Comparison of ENCODE assay signal across 23 mouse cellular contexts in the genomic region with DNA sequence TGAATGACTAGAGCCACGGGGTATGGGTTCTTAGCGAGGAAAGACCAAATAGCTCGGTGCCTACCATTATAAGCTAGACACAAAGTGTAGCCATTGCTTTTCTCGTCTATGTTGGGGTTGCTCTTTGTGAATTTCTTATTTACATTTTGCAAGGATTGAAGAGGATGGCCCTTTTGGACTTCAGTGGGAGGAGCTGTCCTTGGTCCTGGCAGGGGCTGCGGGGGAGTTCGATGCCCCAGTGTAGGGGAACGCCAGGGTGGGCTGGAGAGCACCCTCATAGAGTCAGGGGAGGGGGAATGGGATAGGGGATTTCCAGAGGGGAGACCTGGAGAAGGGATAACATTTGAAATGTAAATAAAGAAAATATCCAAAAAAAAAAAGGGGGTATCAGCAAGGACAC.
DNase-seq lines count a peak whose midpoint lies in the region; ATAC-seq and TF ChIP-seq lines count a peak whose summit lies in the region.
"Had no signal": no experiment of that assay in that cellular context is flagged by ENCODE, and none has a peak within 500 bp of the region (broad histone marks: within the 10 kb centered on the region; RNA-seq: fewer than 3 reads in every experiment).

No protein-coding gene starts in this region.

- no peak overlapping the region for H3K9ac ChIP-seq in liver, postnatal 0 days (replicated peaks)
- H3K9ac ChIP-seq in MEL (ENCODE audit: control insufficient read depth, low read depth, low read length, poor library complexity, severe bottlenecking) = no peak overlapping the region
- no peak overlapping the region for H3K9ac ChIP-seq in embryonic facial prominence, embryonic 11.5 days (replicated peaks; ENCODE audit: low read length)
- H3K9ac ChIP-seq: forebrain, embryonic 13.5 days; heart, embryonic 15.5 days; limb, embryonic 15.5 days; neural tube, embryonic 12.5 days had no signal

- TF ChIP-seq EP300 in liver, postnatal 0 days (IDR thresholded peaks at IDR 0.05; ENCODE audit: low read depth) = no peak
- no peak for TF ChIP-seq EP300 in MEL (IDR thresholded peaks at IDR 0.05; ENCODE audit: low read depth in 1 of 2, low read length in 2 of 2)

- H3K4me2 ChIP-seq in liver, postnatal 0 days (ENCODE audit: low read depth, low read length) = no peak overlapping the region
- H3K4me2 ChIP-seq in embryonic facial prominence, embryonic 11.5 days (ENCODE audit: low read depth, low read length) = no peak overlapping the region
- H3K4me2 ChIP-seq: forebrain, embryonic 13.5 days; heart, embryonic 15.5 days; limb, embryonic 15.5 days; midbrain, embryonic 11.5 days; neural tube, embryonic 12.5 days had no signal

- H3K4me1 ChIP-seq in liver, postnatal 0 days (ENCODE audit: insufficient read depth) = no peaks in the 10 kb centered on the region
- H3K4me1 ChIP-seq in MEL (ENCODE audit: control insufficient read depth in 1 of 2, insufficient read depth in 2 of 2, low read length in 2 of 2) = no peaks in the 10 kb centered on the region
- H3K4me1 ChIP-seq in embryonic facial prominence, embryonic 11.5 days (ENCODE audit: control insufficient read depth, insufficient read depth, low read length) = no peaks in the 10 kb centered on the region
- peaks cover 8% of the 10 kb centered on the region for H3K4me1 ChIP-seq in forebrain, embryonic 10.5 days
- H3K4me1 ChIP-seq: forebrain, embryonic 13.5 days; heart, embryonic 15.5 days; limb, embryonic 15.5 days had no signal

- H3K4me3 ChIP-seq in liver, postnatal 0 days (ENCODE audit: low read depth, low read length) = no peak overlapping the region
- no peak overlapping the region for H3K4me3 ChIP-seq in MEL (ENCODE audit: control insufficient read depth in 1 of 2, insufficient read depth in 1 of 2, low read depth in 2 of 2, low read length in 2 of 2)
- H3K4me3 ChIP-seq in embryonic facial prominence, embryonic 11.5 days (ENCODE audit: low read depth, low read length) = no peak overlapping the region
- no peak overlapping the region for H3K4me3 ChIP-seq in forebrain, embryonic 10.5 days
- H3K4me3 ChIP-seq: forebrain, embryonic 13.5 days; heart, adult 2 months; heart, embryonic 15.5 days; limb, embryonic 15.5 days; neural tube, embryonic 12.5 days had no signal

- WGBS in liver, postnatal 0 days (ENCODE audit: insufficient replicate concordance) = 70% methylated on average over 7 of the region's 7 CpGs
- WGBS in embryonic facial prominence, embryonic 11.5 days = 83% methylated on average over 7 of the region's 7 CpGs
- WGBS in forebrain, embryonic 10.5 days = 83% methylated on average over 7 of the region's 7 CpGs

- peak; percentile 23 for DNase-seq in adrenal gland, postnatal 25 days
- DNase-seq in adrenal gland, adult 8-10 months = no peak
- DNase-seq in liver = peak; percentile 4
- DNase-seq in liver, postnatal 0 days = no peak
- peak; percentile 3 for DNase-seq in MEL (ENCODE audit: low read depth, low spot score)
- DNase-seq in embryonic facial prominence, embryonic 11.5 days (ENCODE audit: low spot score) = peak; percentile 45
- no peak for DNase-seq in right cerebral cortex, postnatal 4 days
- no peak for DNase-seq in forebrain, embryonic 10.5 days (ENCODE audit: extremely low spot score, low spot score)
- DNase-seq: cerebellum, adult 9-10 months; gastrocnemius, postnatal 14 days; heart, adult 2 months; kidney, adult 2 months; lung, adult 2 months; lung, postnatal 4 days; right cerebral cortex, adult 18-20 months had no signal

- no peaks in the 10 kb centered on the region for H3K36me3 ChIP-seq in liver, postnatal 0 days (replicated peaks; ENCODE audit: insufficient read depth, low read length)
- H3K36me3 ChIP-seq in MEL (ENCODE audit: control insufficient read depth in 1 of 2, insufficient read depth in 2 of 2, low read length in 2 of 2) = no peaks in the 10 kb centered on the region
- no peaks in the 10 kb centered on the region for H3K36me3 ChIP-seq in embryonic facial prominence, embryonic 11.5 days (replicated peaks; ENCODE audit: control insufficient read depth, insufficient read depth, low read depth, low read length)
- H3K36me3 ChIP-seq in forebrain, embryonic 10.5 days (replicated peaks) = no peaks in the 10 kb centered on the region
- H3K36me3 ChIP-seq: G1E; heart, embryonic 15.5 days; limb, embryonic 15.5 days; neural tube, embryonic 12.5 days had no signal

- H3K27ac ChIP-seq in liver, postnatal 0 days (ENCODE audit: low read depth) = no peak overlapping the region
- no peak overlapping the region for H3K27ac ChIP-seq in MEL (ENCODE audit: control insufficient read depth, low read depth, low read length)
- H3K27ac ChIP-seq in embryonic facial prominence, embryonic 11.5 days (replicated peaks; ENCODE audit: low read depth, low read length) = no peak overlapping the region
- H3K27ac ChIP-seq in forebrain, embryonic 10.5 days = no peak overlapping the region
- H3K27ac ChIP-seq: forebrain, embryonic 13.5 days; heart, adult 2 months; heart, embryonic 15.5 days; hindbrain, postnatal 0 days; limb, embryonic 15.5 days; neural tube, embryonic 12.5 days had no signal

- H3K9me3 ChIP-seq in liver, postnatal 0 days (ENCODE audit: low read length) = no peaks in the 10 kb centered on the region
- H3K9me3 ChIP-seq in MEL (replicated peaks; ENCODE audit: insufficient read depth, low read length) = no peaks in the 10 kb centered on the region
- no peaks in the 10 kb centered on the region for H3K9me3 ChIP-seq in embryonic facial prominence, embryonic 11.5 days (replicated peaks; ENCODE audit: control insufficient read depth, low read length)
- H3K9me3 ChIP-seq in forebrain, embryonic 10.5 days = no peaks in the 10 kb centered on the region
- H3K9me3 ChIP-seq: forebrain, embryonic 13.5 days; heart, embryonic 15.5 days; limb, embryonic 15.5 days; neural tube, embryonic 12.5 days had no signal

- no peak for TF ChIP-seq POLR2A in MEL (IDR thresholded peaks at IDR 0.05; ENCODE audit: control insufficient read depth in 1 of 2, insufficient read depth in 1 of 2, low read depth in 1 of 2, low read length in 2 of 2, poor library complexity in 1 of 2)

- no peaks in the 10 kb centered on the region for H3K79me2 ChIP-seq in MEL (ENCODE audit: control insufficient read depth, insufficient read depth, low read length, poor library complexity)

- TF ChIP-seq RAD21 in MEL (IDR thresholded peaks at IDR 0.05; ENCODE audit: low read depth, low read length) = no peak

- no peaks in the 10 kb centered on the region for H3K27me3 ChIP-seq in liver, postnatal 0 days (ENCODE audit: insufficient read depth, low read length)
- no peaks in the 10 kb centered on the region for H3K27me3 ChIP-seq in MEL (ENCODE audit: control insufficient read depth in 1 of 2, insufficient read depth in 2 of 2, low read length in 2 of 2)
- no peaks in the 10 kb centered on the region for H3K27me3 ChIP-seq in embryonic facial prominence, embryonic 11.5 days (ENCODE audit: control insufficient read depth, insufficient read depth, low read length)
- no peaks in the 10 kb centered on the region for H3K27me3 ChIP-seq in forebrain, embryonic 10.5 days (ENCODE audit: poor library complexity, severe bottlenecking)
- H3K27me3 ChIP-seq: forebrain, embryonic 13.5 days; heart, embryonic 15.5 days; limb, embryonic 15.5 days; neural tube, embryonic 12.5 days had no signal

- no peak for TF ChIP-seq CTCF in liver, postnatal 0 days (IDR thresholded peaks at IDR 0.05; ENCODE audit: low read depth)
- TF ChIP-seq CTCF in MEL (IDR thresholded peaks at IDR 0.05 in 2 of 3, conservative IDR thresholded peaks at IDR 0.05 in 1 of 3; ENCODE audit: control insufficient read depth in 1 of 3, insufficient read depth in 1 of 3, low read depth in 2 of 3, low read length in 3 of 3, poor library complexity in 1 of 3, severe bottlenecking in 1 of 3) = no peak

- no peak for ATAC-seq in liver, postnatal 0 days
- no peak for ATAC-seq in embryonic facial prominence, embryonic 11.5 days (replicated peaks; ENCODE audit: insufficient number of reproducible peaks, low FRiP score, low TSS enrichment, low read depth)
- ATAC-seq: CD4-positive, CD25-positive, alpha-beta regulatory T cell, adult 4 months; forebrain, embryonic 13.5 days; hindbrain, postnatal 0 days had no signal

TF ChIP-seq in MEL, 35 proteins besides CTCF, POLR2A, EP300 and RAD21:
- no peak for TF ChIP-seq POLR2AphosphoS2 (IDR thresholded peaks at IDR 0.05; ENCODE audit: low read length)

Comparison
In these comparisons a context has a peak if more than half of its experiments do, and no peak if none do; other contexts are left out.
1. DNase-seq: peak in adrenal gland, postnatal 25 days (single experiment), liver (single experiment), MEL (single experiment) and embryonic facial prominence, embryonic 11.5 days (single experiment); none in adrenal gland, adult 8-10 months (single experiment), liver, postnatal 0 days (single experiment), right cerebral cortex, postnatal 4 days (single experiment) and forebrain, embryonic 10.5 days (single experiment).